Mouse (Mus musculus): Measurements from ENCODE around the gene Agbl3. TPM values are rescaled to one million over a fixed set of nuclear protein-coding genes. Genes with fewer than 3 reads are reported as not detected.

Agbl3 gene
- polyA plus RNA-seq (2012) = 1.2 and 1.5 TPM in 2 replicates

GRCm38 (mm10) chr6:34780231-34780942 is at the start of gene Agbl3:
Agbl3 (plus strand) TSS chr6:34780432.

GRCm38 (mm10) chr6:34862791-34863403 is 82.7 kb downstream of the Agbl3 start, which contains the start of gene Tmem140:
Tmem140 (plus strand) TSS chr6:34863146.

GRCm38 (mm10) chr6:34877509-34878321 is 97.5 kb downstream of the Agbl3 start, which contains the start of gene Cyren:
Cyren (minus strand) TSS chr6:34878060.

Other genes with a start within 250 kb of the Agbl3 start
- 0.23 and 0.33 TPM in 2 replicates for gene Cald1, start 181.9 kb upstream of the Agbl3 start, polyA plus RNA-seq (2012)
- 0.19 and 0.45 TPM in 2 replicates for gene Tmem140, start 82.7 kb downstream of the Agbl3 start, polyA plus RNA-seq (2012)
- 7.3 and 7.7 TPM in 2 replicates for gene Cyren, start 97.6 kb downstream of the Agbl3 start, polyA plus RNA-seq (2012)
- 30.8 and 35.7 TPM in 2 replicates for gene Wdr91, start 130.4 kb downstream of the Agbl3 start, polyA plus RNA-seq (2012)
- not detected in 2 replicates for gene Stra8, start 139.7 kb downstream of the Agbl3 start, polyA plus RNA-seq (2012)
- 0.19 and 0.39 TPM in 2 replicates for gene Slc23a4, start 208.0 kb downstream of the Agbl3 start, polyA plus RNA-seq (2012)